Mouse (Mus musculus): Measurements from ENCODE around the gene Stk40. TPM values are rescaled to one million over a fixed set of nuclear protein-coding genes. Genes with fewer than 3 reads are reported as not detected.

Gene Stk40
- total RNA-seq, 1 experiment from 2014 or later: 11.7 TPM

DNA sequence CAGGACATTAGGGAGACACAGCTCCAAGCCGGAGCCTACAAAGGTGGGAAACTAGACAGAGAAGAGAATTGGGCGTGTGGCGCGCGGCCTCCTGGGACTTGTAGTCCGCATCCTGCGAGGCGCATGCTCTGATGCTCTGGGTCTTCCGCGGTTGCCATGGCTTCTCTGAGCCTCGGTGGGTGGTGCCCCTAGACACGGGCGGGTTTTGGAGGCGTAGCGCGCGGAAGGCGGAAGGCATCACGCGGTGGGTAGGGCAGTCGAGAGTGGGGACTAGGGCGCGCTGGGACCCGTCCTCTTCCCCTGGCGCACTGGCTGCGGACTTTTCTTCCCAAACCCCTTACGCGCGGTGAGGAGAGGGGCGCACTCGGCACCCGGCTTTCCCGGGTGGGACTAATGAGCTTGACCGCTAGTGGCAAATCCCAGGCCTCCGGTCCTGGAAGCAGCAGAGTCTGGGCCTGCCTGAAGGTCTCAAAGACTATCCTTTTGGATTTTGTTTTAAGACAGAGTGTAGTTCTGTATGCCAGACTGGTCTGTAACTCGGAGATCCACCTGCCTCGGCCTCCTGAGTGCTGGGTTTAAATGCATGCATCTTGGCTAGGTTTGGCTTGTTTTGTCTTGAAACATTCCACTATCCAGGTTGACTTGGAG, 7.2 kb upstream of the Stk40 start, which contains the start of gene Lsm10:
TSS of gene Lsm10 (plus strand) at position 160 of the 648 bp plus-strand sequence.
- peak; percentile 99 for ATAC-seq (replicated peaks; ENCODE audit: low read depth, poor library complexity, severe bottlenecking)

DNA sequence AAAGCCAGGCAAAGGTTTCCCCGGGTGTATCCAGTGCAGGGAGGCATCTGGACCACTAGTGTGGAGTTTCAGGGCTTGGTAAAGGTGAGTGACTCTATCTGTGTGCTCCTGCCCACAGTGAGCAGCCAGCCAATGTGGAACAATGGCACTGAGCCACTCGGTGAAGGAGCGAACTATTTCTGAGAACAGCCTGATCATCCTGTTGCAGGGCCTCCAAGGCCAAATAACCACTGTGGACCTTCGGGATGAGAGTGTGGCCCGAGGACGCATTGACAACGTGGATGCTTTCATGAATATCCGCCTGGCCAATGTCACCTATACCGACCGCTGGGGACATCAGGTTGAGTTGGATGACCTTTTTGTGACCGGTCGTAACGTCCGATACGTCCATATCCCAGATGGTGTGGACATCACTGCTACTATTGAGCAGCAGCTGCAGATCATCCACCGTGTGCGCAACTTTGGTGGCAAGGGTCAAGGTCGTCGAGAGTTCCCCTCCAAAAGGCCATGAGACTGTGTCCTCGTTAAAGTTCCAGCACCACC, 6.0 kb upstream of the Stk40 start:
- no peak for ATAC-seq (replicated peaks; ENCODE audit: low read depth, poor library complexity, severe bottlenecking)

- no peak for ATAC-seq (replicated peaks; ENCODE audit: low read depth, poor library complexity, severe bottlenecking)
Measured at GRCm38 (mm10) chr4:126099365-126099764, 4.4 kb upstream of the Stk40 start.

DNA sequence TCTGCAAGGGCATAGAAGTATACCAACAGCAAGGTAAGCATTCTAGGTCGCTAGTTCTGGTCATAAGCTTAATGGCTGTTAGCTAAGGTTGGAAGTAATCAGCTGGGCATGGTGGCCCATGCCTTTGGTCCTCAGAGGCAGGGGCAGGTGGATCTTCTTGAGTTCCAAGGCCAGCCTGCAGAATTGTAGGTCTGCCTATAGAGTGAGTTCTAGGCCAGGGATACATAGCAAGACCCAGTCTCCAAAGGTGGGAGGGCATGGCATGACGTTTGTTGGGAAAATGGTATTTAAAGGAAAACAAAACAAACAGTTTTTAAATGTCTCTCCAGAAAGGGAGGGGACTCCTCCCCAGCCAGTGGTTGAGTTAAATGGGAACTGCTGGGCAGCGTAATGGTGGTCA, 3.0 kb upstream of the Stk40 start:
- no peak for ATAC-seq (replicated peaks; ENCODE audit: low read depth, poor library complexity, severe bottlenecking)

GRCm38 (mm10) chr4:126102061-126102841, 1.5 kb upstream of the Stk40 start:
- no peak for ATAC-seq (replicated peaks; ENCODE audit: low read depth, poor library complexity, severe bottlenecking)

DNA sequence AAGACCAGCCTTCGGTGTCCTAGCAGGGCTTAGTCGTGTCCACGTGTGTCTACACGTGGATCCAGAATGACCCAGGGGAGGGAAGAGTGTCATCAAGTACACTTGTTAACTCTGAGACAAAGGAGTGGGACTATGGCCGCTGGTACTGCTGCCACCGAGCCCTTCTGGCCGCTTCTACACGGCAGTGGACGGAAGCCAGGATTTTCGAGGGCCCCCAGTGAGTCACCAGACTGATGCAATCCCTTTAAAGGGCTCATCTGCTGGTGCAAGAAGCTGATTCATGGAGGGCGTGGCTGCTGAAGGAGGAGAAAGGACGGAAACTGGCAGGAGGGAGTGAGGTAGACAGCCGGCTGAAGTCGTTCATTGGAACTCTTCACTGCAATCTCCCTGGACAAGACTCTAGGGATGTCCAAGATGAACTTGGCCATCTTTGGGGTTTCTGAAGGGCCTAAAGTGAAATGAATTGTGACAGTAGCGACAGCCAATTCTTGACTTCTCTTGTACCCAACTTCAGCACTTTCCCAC, 638 bp upstream of the Stk40 start:
- peak; percentile 81 for ATAC-seq (replicated peaks; ENCODE audit: low read depth, poor library complexity, severe bottlenecking)

DNA sequence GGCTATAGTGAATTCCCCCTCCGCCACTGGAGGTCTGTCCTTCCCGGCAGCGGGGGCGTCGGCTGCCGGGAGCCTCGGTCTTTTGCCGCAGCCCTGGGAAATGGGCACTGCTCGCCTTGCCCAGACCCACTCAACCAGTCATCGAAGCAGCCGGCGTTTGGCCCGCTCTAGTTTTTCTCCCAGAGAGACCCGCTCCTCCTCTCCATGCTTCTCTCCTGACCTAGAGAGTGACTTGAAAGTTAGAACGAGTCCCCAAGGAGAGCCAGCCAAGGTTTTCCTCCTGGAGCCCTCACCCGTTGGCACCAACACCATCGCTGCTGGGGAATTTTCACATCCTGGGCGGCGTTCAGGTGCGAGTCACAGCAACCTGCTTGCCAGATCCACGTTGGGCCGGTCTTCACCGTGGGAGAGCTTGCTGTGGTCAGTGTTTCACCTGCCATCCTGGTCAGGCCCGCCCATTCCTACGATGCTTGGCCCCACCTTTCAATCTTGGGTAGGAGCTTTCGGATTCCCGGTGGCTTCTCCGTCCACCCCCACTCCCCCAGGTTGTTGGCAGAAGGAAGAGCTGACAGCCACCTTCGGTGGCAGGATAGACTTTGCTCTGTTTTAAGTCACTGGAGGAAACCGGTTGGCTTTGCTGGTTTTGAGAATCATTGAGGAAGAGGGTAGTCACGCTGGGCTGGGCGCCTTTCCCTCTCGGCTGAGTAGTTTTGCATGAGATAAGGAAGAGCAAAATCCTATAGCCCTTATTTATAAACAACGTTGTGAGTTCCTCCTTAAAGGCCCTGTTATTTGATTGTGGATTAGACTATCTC, 711 bp downstream of the Stk40 start:
- no peak for ATAC-seq (replicated peaks; ENCODE audit: low read depth, poor library complexity, severe bottlenecking)

GRCm38 (mm10) chr4:126105131-126105783, 1.5 kb downstream of the Stk40 start:
- ATAC-seq (replicated peaks; ENCODE audit: low read depth, poor library complexity, severe bottlenecking): no peak

- no peak for ATAC-seq (replicated peaks; ENCODE audit: low read depth, poor library complexity, severe bottlenecking)
Measured at GRCm38 (mm10) chr4:126108061-126108740, 4.4 kb downstream of the Stk40 start.

DNA sequence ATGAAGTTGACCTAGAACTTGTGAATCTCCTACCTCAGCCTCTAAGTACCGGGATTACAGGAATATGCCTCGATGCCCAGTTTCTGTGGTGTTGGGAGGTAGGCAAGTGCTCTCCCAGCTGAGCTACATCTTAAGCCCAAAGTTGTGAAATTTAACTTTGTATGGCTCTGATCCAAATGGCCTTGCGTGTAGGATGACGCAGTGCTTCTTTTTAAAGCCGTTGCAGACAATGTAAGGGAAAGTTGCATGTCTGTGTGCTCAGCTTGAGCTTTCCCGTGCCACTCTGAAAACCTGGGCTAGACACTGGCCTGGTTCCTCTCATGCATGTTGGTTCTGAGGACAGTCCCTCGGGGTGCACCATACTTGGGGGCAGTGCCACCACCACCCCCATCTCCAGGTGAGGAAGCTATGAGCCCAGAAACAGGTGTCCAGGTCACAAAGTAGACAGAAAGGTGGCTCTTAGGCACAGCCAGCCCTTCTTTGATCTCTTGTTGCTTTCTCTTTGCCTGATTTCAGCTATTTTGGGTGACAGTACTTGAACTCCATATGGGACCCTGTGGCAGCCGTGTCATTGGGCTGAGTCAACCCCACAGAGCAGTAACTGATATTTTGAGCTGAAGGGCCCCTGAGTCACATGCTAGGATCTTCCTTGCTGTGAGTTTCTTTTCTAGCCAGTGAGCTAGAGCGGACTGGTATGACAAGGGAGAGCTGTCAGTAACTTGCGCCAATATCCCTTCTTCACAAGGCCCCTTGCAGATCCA, 6.0 kb downstream of the Stk40 start:
- ATAC-seq (replicated peaks; ENCODE audit: low read depth, poor library complexity, severe bottlenecking): no peak

- ATAC-seq (replicated peaks; ENCODE audit: low read depth, poor library complexity, severe bottlenecking): peak; percentile 75
Measured at GRCm38 (mm10) chr4:126110374-126111152, 6.8 kb downstream of the Stk40 start.

- ATAC-seq (replicated peaks; ENCODE audit: low read depth, poor library complexity, severe bottlenecking): no peak
Measured at GRCm38 (mm10) chr4:126111153-126111549, 7.4 kb downstream of the Stk40 start.

GRCm38 (mm10) chr4:126113243-126113642, 9.5 kb downstream of the Stk40 start:
- ATAC-seq (replicated peaks; ENCODE audit: low read depth, poor library complexity, severe bottlenecking): no peak

GRCm38 (mm10) chr4:126113943-126114342, 10.2 kb downstream of the Stk40 start:
- peak; percentile 64 for ATAC-seq (replicated peaks; ENCODE audit: low read depth, poor library complexity, severe bottlenecking)

DNA sequence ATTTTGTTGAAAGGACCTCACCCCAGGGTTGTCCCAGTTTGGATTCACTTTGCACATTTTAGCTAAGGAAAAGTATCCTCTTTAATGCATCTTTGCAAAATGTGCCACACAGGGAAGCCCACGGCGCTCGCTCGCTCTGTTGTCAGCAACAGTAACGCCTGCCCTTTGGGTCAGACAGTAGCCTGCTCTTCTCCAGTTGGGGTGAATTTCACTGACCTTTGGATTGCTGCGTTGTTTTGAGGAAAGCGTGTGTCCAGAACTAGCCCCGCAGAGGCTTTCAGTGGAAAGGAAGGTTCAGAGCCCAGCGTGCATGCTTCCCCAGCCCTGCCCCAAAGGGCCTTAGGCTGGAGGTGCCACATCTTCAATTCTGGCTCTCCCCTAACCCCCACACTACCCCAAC, 11.7 kb downstream of the Stk40 start:
- ATAC-seq (replicated peaks; ENCODE audit: low read depth, poor library complexity, severe bottlenecking): no peak

- no peak for ATAC-seq (replicated peaks; ENCODE audit: low read depth, poor library complexity, severe bottlenecking)
Measured at GRCm38 (mm10) chr4:126115871-126116521, 12.2 kb downstream of the Stk40 start.

- ATAC-seq (replicated peaks; ENCODE audit: low read depth, poor library complexity, severe bottlenecking): no peak
Measured at GRCm38 (mm10) chr4:126117116-126117515, 13.4 kb downstream of the Stk40 start.

Measured in common myeloid progenitor, adult 5-6 weeks (primary cell).